Mouse (Mus musculus): Measurements from ENCODE around the gene Fbxo17.

Fbxo17 gene

GRCm38 (mm10) chr7:28766910-28767309, 50.3 kb downstream of the Fbxo17 start:
- no peak for DNase-seq (ENCODE audit: low spot score in 2 of 2)

DNA sequence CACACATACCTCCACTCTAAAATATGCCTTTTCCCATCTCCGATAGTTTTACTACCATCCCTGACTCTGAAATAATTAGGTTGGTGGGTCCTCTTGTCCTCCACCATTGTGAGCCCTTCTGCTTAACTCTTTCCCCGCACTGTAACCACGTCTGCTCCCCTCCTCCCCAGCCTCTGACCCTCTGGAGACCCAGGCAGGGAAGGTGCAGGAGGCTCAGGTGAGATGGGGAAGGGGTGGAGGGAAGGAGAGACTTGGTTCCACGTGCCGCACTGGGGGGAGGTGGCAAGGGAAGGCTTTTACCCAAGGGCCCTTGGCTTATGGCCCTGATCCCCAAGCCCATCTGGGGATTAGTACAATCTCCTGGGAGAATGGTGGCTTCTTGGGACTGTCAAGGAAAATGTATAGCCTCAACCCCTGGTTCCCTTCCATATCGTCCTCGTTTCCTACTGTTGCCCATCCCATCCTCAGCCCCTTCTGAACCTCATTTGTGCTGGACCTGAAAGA, 50.9 kb downstream of the Fbxo17 start, which contains the start of gene Nfkbib:
Nfkbib (minus strand) TSS at position 51 of the 504 bp plus-strand sequence.
- no peak for DNase-seq (ENCODE audit: low spot score in 2 of 2)

DNA sequence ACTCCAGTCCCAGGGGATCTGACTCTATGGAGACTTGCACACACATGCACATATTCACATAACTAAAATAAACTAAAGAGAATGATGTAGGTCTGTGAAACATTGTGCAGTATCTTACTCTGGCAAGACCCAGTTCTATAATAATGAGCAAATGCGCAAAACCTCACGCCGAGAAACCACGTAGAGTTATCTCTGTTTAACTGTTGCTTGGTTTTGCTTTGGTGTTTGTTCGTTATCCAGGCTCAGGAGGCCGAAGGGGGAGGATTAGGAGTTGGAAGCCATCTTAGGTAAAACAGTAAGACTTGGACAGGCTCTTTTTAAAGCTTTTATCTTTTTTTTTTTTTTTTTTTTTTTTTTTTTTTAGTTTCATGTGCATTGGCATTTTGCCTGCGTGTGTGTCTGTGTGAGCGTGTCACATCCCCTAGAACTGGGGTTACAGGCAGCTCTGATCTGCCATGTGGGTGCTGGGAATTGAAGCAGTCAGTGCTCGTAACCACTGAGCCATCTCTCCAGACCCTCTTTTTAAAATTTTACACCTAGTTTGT, 52.9 kb downstream of the Fbxo17 start:
- DNase-seq (ENCODE audit: low spot score in 2 of 2), result no peak

GRCm38 (mm10) chr7:28770309-28770708, 53.7 kb downstream of the Fbxo17 start:
- no peak for DNase-seq (ENCODE audit: low spot score in 2 of 2)

DNA sequence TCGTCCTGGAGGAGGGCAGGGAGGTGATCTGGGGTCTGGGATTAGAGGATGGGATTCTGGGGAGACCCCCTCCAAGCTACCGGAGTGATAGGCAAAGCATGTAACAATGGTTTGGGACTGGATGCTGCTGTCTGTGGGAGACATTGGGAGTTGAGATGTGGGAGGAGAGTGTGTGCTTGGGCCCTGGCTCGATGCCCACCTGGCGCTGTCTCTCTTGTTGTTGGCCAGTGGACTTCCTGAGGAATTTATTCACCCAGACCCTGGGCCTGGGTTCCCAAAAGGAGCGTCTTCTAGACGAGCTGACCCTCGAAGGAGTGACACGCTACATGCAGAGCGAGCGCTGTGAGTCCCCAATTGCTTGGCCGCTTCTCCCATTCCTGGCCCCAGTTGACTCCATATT, 55.3 kb downstream of the Fbxo17 start:
- no peak for DNase-seq (ENCODE audit: low spot score in 2 of 2)

GRCm38 (mm10) chr7:28773163-28773562, 56.6 kb downstream of the Fbxo17 start:
- no peak for DNase-seq (ENCODE audit: low spot score in 2 of 2)

DNA sequence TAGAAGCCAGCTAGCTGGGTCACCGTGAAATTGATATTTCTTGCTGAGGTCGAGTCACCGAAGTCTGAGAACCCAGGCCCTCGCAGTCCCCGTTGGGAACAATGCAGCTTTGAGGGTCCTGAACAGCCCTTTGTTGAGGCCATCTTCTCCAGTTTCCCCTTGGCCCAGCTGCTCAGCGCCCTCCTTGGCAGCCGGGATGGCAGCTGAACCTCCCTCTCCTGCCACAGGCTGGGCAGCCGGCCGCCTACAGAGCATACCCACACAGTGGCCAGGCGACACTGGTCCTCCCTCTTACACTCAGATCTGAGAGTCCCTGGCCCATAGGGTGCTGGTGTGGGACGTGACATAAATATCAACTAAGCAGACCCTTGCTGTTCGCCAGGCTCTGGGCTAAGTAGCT, 57.6 kb downstream of the Fbxo17 start:
- no peak for DNase-seq (ENCODE audit: low spot score in 2 of 2)

- no peak for DNase-seq (ENCODE audit: low spot score in 2 of 2)
Observed at GRCm38 (mm10) chr7:28775129-28775528, 58.5 kb downstream of the Fbxo17 start.

- DNase-seq (ENCODE audit: low spot score in 2 of 2), result no peak
Observed at GRCm38 (mm10) chr7:28778825-28779224, 62.2 kb downstream of the Fbxo17 start.

DNA sequence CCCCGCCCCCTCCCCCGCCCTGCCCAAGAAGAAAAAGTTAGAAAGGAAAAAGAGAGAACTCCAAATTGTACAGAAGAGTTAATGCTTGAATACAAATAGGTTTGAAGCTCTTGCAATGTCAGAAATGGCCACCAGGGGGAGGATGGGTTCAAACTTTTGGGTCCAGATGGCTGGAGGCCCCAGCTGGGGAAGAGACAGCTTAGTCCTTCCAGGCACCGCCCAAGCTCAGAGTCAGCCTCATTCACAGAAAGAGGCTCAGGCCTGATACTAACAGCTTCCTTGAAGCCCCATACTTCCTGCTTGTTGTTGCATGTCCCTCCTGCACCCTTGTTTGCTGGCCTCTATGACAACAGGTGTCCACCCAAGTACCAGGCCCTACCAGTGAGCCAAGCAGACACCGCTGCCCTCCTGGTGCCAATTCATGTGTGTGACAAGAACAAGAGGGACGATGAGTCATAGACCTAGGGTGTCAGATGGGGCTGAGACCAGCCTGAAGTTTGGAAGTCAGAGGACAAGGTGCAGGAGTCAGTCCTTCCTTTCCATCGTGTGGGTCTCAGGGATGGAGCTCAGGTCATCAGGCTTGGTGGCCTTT, 63.6 kb downstream of the Fbxo17 start:
- peak; percentile 89 for DNase-seq (ENCODE audit: low spot score in 2 of 2)

DNA sequence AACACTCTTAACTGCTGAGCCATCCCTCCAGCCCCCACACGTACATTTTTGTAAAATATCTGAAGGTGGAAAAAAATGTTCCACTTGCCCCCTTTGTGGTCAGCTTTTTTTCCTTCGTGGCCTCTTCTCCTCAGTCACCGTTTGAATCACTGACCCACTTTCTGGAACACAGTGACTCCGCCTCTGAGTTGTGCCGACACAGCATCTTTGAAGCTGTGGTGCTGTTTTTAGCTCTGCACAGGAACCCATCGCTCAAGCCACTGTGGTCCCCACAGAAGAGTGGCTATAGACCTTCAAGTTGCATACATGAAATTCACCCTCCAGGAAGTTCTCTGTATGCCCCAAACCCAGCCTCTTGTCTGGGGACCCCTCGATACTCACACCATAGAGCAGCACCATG, 64.3 kb downstream of the Fbxo17 start:
- no peak for DNase-seq (ENCODE audit: low spot score in 2 of 2)

- DNase-seq (ENCODE audit: low spot score in 2 of 2), result peak; percentile 78 to 80
Observed at GRCm38 (mm10) chr7:28781261-28781663, 64.7 kb downstream of the Fbxo17 start.

DNA sequence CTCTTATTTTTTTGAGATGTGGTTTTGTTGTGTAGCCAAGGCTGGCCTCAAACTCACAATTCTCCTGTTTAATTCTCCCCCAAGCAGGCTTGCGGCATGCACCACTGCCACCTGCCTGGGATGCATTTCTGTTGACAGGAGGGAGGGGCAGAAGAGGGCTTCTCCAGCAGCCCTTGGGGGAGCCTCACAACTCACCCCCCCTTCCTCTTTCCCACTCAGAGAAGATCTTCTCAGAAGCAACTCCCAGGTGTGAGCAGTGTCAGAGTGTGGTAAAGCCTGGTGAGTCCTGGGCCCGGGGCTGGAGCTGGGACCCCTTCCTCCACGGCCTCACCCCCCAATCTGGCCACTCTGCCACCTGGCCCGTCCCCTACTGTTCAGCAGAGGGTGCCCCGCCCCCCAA, 68.6 kb downstream of the Fbxo17 start:
- DNase-seq (ENCODE audit: low spot score in 2 of 2), result no peak

Data from natural killer cell, adult 2 months (primary cell).